In the genomic region with DNA sequence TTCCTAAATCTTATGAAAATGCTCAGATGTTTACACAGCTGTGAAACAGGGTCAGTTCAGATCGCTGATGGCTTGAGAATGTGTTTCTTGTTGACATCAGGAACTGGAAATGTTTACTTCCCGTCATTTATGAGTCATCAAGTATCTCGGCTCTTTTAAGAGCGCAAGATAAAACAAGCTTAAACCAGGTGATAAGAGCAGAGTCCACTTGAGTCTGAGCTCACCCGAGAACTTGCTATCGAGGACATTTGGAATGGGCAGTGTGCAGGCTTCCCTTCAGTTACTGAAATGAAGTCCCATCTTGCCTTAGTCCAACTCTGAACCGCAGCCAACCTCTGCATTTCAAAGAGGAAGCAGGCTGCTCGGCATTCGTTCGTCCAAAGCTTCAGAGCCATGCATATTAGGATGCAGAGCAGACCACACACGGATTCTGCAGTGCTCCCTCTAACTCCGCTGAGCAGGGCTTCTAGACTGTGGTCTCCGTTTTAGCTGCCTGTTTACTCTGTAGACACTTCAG, we compare ENCODE assay signal across 13 mouse cellular contexts. TPM values are rescaled to one million over a fixed set of nuclear protein-coding genes. Genes with fewer than 3 reads are reported as not detected.
A peak's percentile ranks its signal among the peaks of the same experiment; 100 is the strongest.
DNase-seq lines count a peak whose midpoint lies in the region; ATAC-seq and TF ChIP-seq lines count a peak whose summit lies in the region.
"Had no signal": no experiment of that assay in that cellular context is flagged by ENCODE, and none has a peak within 500 bp of the region (broad histone marks: within the 10 kb centered on the region; RNA-seq: fewer than 3 reads in every experiment).

No protein-coding gene starts in this region.

- ATAC-seq in embryonic facial prominence, embryonic 11.5 days (replicated peaks; ENCODE audit: insufficient number of reproducible peaks, low FRiP score, low TSS enrichment, low read depth): no peak
- no peak for ATAC-seq in midbrain, postnatal 0 days (ENCODE audit: low FRiP score)
- ATAC-seq in midbrain, embryonic 11.5 days (ENCODE audit: low FRiP score): no peak
- peak; percentile 76 for ATAC-seq in stomach, postnatal 0 days (ENCODE audit: low FRiP score, low TSS enrichment)

- no peaks in the 10 kb centered on the region for H3K27me3 ChIP-seq in embryonic facial prominence, embryonic 11.5 days (ENCODE audit: control insufficient read depth, insufficient read depth, low read length)
- H3K27me3 ChIP-seq in embryonic facial prominence, embryonic 10.5 days (replicated peaks; ENCODE audit: low read depth, poor library complexity, severe bottlenecking): no peaks in the 10 kb centered on the region
- no peaks in the 10 kb centered on the region for H3K27me3 ChIP-seq in midbrain, postnatal 0 days (ENCODE audit: insufficient read depth, low read length)
- no peaks in the 10 kb centered on the region for H3K27me3 ChIP-seq in midbrain, embryonic 11.5 days (ENCODE audit: control insufficient read depth, insufficient read depth, low read length)
- no peaks in the 10 kb centered on the region for H3K27me3 ChIP-seq in stomach, postnatal 0 days (ENCODE audit: control insufficient read depth, insufficient read depth, low read length)
- H3K27me3 ChIP-seq: embryonic facial prominence, embryonic 12.5 days had no signal

- peak; percentile 4 for DNase-seq in embryonic facial prominence, embryonic 11.5 days (ENCODE audit: low spot score)
- no peak for DNase-seq in embryonic facial prominence, embryonic 10.5 days (ENCODE audit: low spot score)
- DNase-seq in midbrain, postnatal 0 days (ENCODE audit: low spot score): peak; percentile 30
- DNase-seq in midbrain, embryonic 11.5 days (ENCODE audit: low spot score, missing footprints): no peak
- DNase-seq in kidney, postnatal 4 days: peak; percentile 46 to 64
- no peak for DNase-seq in stomach, postnatal 0 days (ENCODE audit: low spot score)
- no peak for DNase-seq in layer of hippocampus, adult 8-10 months (ENCODE audit: low spot score in 2 of 2)
- DNase-seq in right cerebral cortex, adult 18-20 months: no peak

- H3K36me3 ChIP-seq in embryonic facial prominence, embryonic 11.5 days (replicated peaks; ENCODE audit: control insufficient read depth, insufficient read depth, low read depth, low read length): no peaks in the 10 kb centered on the region
- H3K36me3 ChIP-seq in embryonic facial prominence, embryonic 10.5 days (replicated peaks): no peaks in the 10 kb centered on the region
- H3K36me3 ChIP-seq in midbrain, postnatal 0 days (ENCODE audit: insufficient read depth, low read length): no peaks in the 10 kb centered on the region
- no peaks in the 10 kb centered on the region for H3K36me3 ChIP-seq in midbrain, embryonic 11.5 days (ENCODE audit: control insufficient read depth, insufficient read depth, low read length)
- H3K36me3 ChIP-seq in stomach, postnatal 0 days (ENCODE audit: control insufficient read depth, insufficient read depth, low read length): no peaks in the 10 kb centered on the region
- H3K36me3 ChIP-seq: embryonic facial prominence, embryonic 12.5 days had no signal

- no peaks in the 10 kb centered on the region for H3K4me1 ChIP-seq in embryonic facial prominence, embryonic 11.5 days (ENCODE audit: control insufficient read depth, insufficient read depth, low read length)
- H3K4me1 ChIP-seq in embryonic facial prominence, embryonic 10.5 days: no peaks in the 10 kb centered on the region
- H3K4me1 ChIP-seq in midbrain, postnatal 0 days (ENCODE audit: insufficient read depth, low read length): no peaks in the 10 kb centered on the region
- no peaks in the 10 kb centered on the region for H3K4me1 ChIP-seq in midbrain, embryonic 11.5 days (ENCODE audit: control insufficient read depth, insufficient read depth, low read length)
- H3K4me1 ChIP-seq in stomach, postnatal 0 days (replicated peaks; ENCODE audit: control insufficient read depth, insufficient read depth): no peaks in the 10 kb centered on the region; the same call in 1 of the 2 replicates
- H3K4me1 ChIP-seq: embryonic facial prominence, embryonic 12.5 days had no signal

- no peaks in the 10 kb centered on the region for H3K9me3 ChIP-seq in embryonic facial prominence, embryonic 11.5 days (replicated peaks; ENCODE audit: control insufficient read depth, low read length)
- H3K9me3 ChIP-seq in embryonic facial prominence, embryonic 10.5 days: no peaks in the 10 kb centered on the region
- H3K9me3 ChIP-seq in midbrain, postnatal 0 days (ENCODE audit: low read length): no peaks in the 10 kb centered on the region
- no peaks in the 10 kb centered on the region for H3K9me3 ChIP-seq in midbrain, embryonic 11.5 days (ENCODE audit: control insufficient read depth, low read length)
- no peaks in the 10 kb centered on the region for H3K9me3 ChIP-seq in stomach, postnatal 0 days (ENCODE audit: control insufficient read depth, low read length)
- H3K9me3 ChIP-seq: embryonic facial prominence, embryonic 12.5 days had no signal

- H3K9ac ChIP-seq in embryonic facial prominence, embryonic 11.5 days (replicated peaks; ENCODE audit: low read length): no peak overlapping the region
- 0 out of 2 replicates have a peak overlapping the region, but pooled peaks have one; percentile 10 for H3K9ac ChIP-seq in midbrain, postnatal 0 days (replicated peaks; ENCODE audit: low read length, poor library complexity, severe bottlenecking)
- H3K9ac ChIP-seq in midbrain, embryonic 11.5 days (ENCODE audit: low read length): no peak overlapping the region
- H3K9ac ChIP-seq in stomach, postnatal 0 days (ENCODE audit: low read length): no peak overlapping the region
- H3K9ac ChIP-seq: embryonic facial prominence, embryonic 12.5 days had no signal

- no peak overlapping the region for H3K4me3 ChIP-seq in embryonic facial prominence, embryonic 11.5 days (ENCODE audit: low read depth, low read length)
- H3K4me3 ChIP-seq in embryonic facial prominence, embryonic 10.5 days: no peak overlapping the region
- H3K4me3 ChIP-seq in midbrain, postnatal 0 days (ENCODE audit: low read depth, low read length): no peak overlapping the region
- no peak overlapping the region for H3K4me3 ChIP-seq in midbrain, embryonic 11.5 days (ENCODE audit: low read depth, low read length)
- 0 out of 2 replicates have a peak overlapping the region, but pooled peaks have one; percentile 1 for H3K4me3 ChIP-seq in stomach, postnatal 0 days (ENCODE audit: low read depth, low read length)
- H3K4me3 ChIP-seq: embryonic facial prominence, embryonic 12.5 days; heart, adult 2 months had no signal

- no peak overlapping the region for H3K27ac ChIP-seq in embryonic facial prominence, embryonic 11.5 days (replicated peaks; ENCODE audit: low read depth, low read length)
- H3K27ac ChIP-seq in embryonic facial prominence, embryonic 10.5 days (replicated peaks): no peak overlapping the region
- no peak overlapping the region for H3K27ac ChIP-seq in midbrain, postnatal 0 days (ENCODE audit: low read depth, low read length)
- no peak overlapping the region for H3K27ac ChIP-seq in midbrain, embryonic 11.5 days (ENCODE audit: low read depth, low read length)
- H3K27ac ChIP-seq in stomach, postnatal 0 days (replicated peaks): no peak overlapping the region
- H3K27ac ChIP-seq: embryonic facial prominence, embryonic 12.5 days; heart, adult 2 months had no signal

- no peak overlapping the region for H3K4me2 ChIP-seq in embryonic facial prominence, embryonic 11.5 days (ENCODE audit: low read depth, low read length)
- no peak overlapping the region for H3K4me2 ChIP-seq in midbrain, postnatal 0 days (ENCODE audit: low read depth, low read length, poor library complexity, severe bottlenecking)
- no peak overlapping the region for H3K4me2 ChIP-seq in midbrain, embryonic 11.5 days
- H3K4me2 ChIP-seq in stomach, postnatal 0 days (replicated peaks; ENCODE audit: low read depth): peak overlapping the region; percentile 33
- H3K4me2 ChIP-seq: embryonic facial prominence, embryonic 12.5 days had no signal

- no peak for TF ChIP-seq EP300 in stomach, postnatal 0 days (optimal IDR thresholded peaks at IDR 0.05)

- no peak for TF ChIP-seq CTCF in midbrain, postnatal 0 days (IDR thresholded peaks at IDR 0.05)
- no peak for TF ChIP-seq CTCF in stomach, postnatal 0 days (IDR thresholded peaks at IDR 0.05; ENCODE audit: low read depth)

- 62% methylated on average over 13 of the region's 13 CpGs for WGBS in embryonic facial prominence, embryonic 11.5 days
- 69% methylated on average over 13 of the region's 13 CpGs for WGBS in embryonic facial prominence, embryonic 10.5 days
- WGBS in midbrain, postnatal 0 days: 54% methylated on average over 13 of the region's 13 CpGs
- 74% methylated on average over 13 of the region's 13 CpGs for WGBS in midbrain, embryonic 11.5 days
- WGBS in stomach, postnatal 0 days: 10% methylated on average over 13 of the region's 13 CpGs

RNA-seq across cellular contexts. Expression of a gene that starts 37.0 kb away (rescaled TPM):
- 0.29 and 0.61 TPM in 2 replicates for polyA plus RNA-seq in embryonic facial prominence, embryonic 11.5 days (2014; fragmentation: Nextera tagmentation; extraction: Ambion mirVana)
- polyA plus RNA-seq in embryonic facial prominence, embryonic 10.5 days (2016; fragmentation: Nextera tagmentation; extraction: Ambion mirVana): 0.30 and 0.40 TPM in 2 replicates
- total RNA-seq in midbrain, postnatal 0 days (2014; rRNA removed): 1.9 and 2.5 TPM in 2 replicates
- polyA plus RNA-seq in midbrain, postnatal 0 days (2015; fragmentation: Nextera tagmentation; extraction: Ambion mirVana): 2.0 and 2.4 TPM in 2 replicates
- 0.27 and 0.34 TPM in 2 replicates for polyA plus RNA-seq in midbrain, embryonic 11.5 days (2014; fragmentation: Nextera tagmentation; extraction: Ambion mirVana)
- polyA plus RNA-seq in stomach, postnatal 0 days (2015; fragmentation: Nextera tagmentation; extraction: Ambion mirVana): 14.5 and 14.9 TPM in 2 replicates
- 1 to 10 TPM in 1 of 4 experiments, under 1 TPM in 3; 0.63 to 1.6 (median 0.78) TPM for total RNA-seq in layer of hippocampus, adult 8-10 months (2022)
- total RNA-seq: heart, adult 2 months had no signal

RNA-seq across cellular contexts. Expression of a gene that starts 42.6 kb away (rescaled TPM):
- not detected in 2 replicates for polyA plus RNA-seq in embryonic facial prominence, embryonic 11.5 days (2014; fragmentation: Nextera tagmentation; extraction: Ambion mirVana)
- polyA plus RNA-seq in embryonic facial prominence, embryonic 10.5 days (2016; fragmentation: Nextera tagmentation; extraction: Ambion mirVana): not detected in 2 replicates
- total RNA-seq in midbrain, postnatal 0 days (2014; rRNA removed): 0.19 TPM in 1 of 2 replicates, not detected in the other
- polyA plus RNA-seq in midbrain, postnatal 0 days (2015; fragmentation: Nextera tagmentation; extraction: Ambion mirVana): 0.19 and 0.32 TPM in 2 replicates
- polyA plus RNA-seq in midbrain, embryonic 11.5 days (2014; fragmentation: Nextera tagmentation; extraction: Ambion mirVana): not detected in 2 replicates
- polyA plus RNA-seq in stomach, postnatal 0 days (2015; fragmentation: Nextera tagmentation; extraction: Ambion mirVana): 0.16 TPM in 1 of 2 replicates, not detected in the other
- total RNA-seq in layer of hippocampus, adult 8-10 months (2022): under 1 TPM in 1 of 4 experiments, not detected in 3; 0.16 TPM
- total RNA-seq: heart, adult 2 months had no signal
- polyA plus RNA-seq: heart, adult 2 months; limb, embryonic 11.5 days; neural tube, embryonic 11.5 days; thymus, postnatal 0 days had no signal

Comparison
In these comparisons a context has a peak if more than half of its experiments do, and no peak if none do; other contexts are left out.
1. DNase-seq: peak in embryonic facial prominence, embryonic 11.5 days (single experiment), midbrain, postnatal 0 days (single experiment) and kidney, postnatal 4 days (2 of 2); none in embryonic facial prominence, embryonic 10.5 days (single experiment), midbrain, embryonic 11.5 days (single experiment), stomach, postnatal 0 days (single experiment), layer of hippocampus, adult 8-10 months (0 of 2) and right cerebral cortex, adult 18-20 months (single experiment).